Mouse (Mus musculus) CD4-positive naive resting alpha-beta T cell, adult 76 days (primary cell): Measurements from ENCODE around the gene Hps1. TPM values are rescaled to one million over a fixed set of nuclear protein-coding genes. Genes with fewer than 3 reads are reported as not detected.

Source experiments
- total RNA-seq: library from RNA; stranded (reverse); gene quantifications from one replicate; pipeline ENCODE4 v1.2.4, GENCODE M21; 2023

Gene Hps1
- 35.6 TPM for total RNA-seq

GRCm38 (mm10) chr19:42779531-42780155 lies at the start of gene Hps1:
Gene Hps1 (minus strand): TSS chr19:42779978.

GRCm38 (mm10) chr19:42752363-42752931 lies 27.3 kb downstream of the Hps1 start, which contains the start of gene Pyroxd2:
Gene Pyroxd2 (minus strand): TSS chr19:42752775.

Other genes starting within 250 kb of the Hps1 start
- not detected for gene Loxl4, start 167.2 kb downstream of the Hps1 start, total RNA-seq
- 3.5 TPM for gene Pyroxd2, start 27.2 kb downstream of the Hps1 start, total RNA-seq